Mouse (Mus musculus) embryonic stem cell, embryonic (primary cell): ENCODE results near the gene Acer1.

Source experiments
- CTCF ChIA-PET, 4 experiments: fragments of 300-600 bp in 2 of 4; fragments of 350-600 bp in 2 of 4; sonication (Branson Sonifier 250); formaldehyde crosslinking; loops; one replicate each; lab custom pipeline; 2022; ENCODE audit warnings: inconsistent platforms in 2 of 4; lab: Charles Lee
- POLR2A ChIA-PET, 4 experiments: fragments of 300-600 bp in 2 of 4; fragments of 350-600 bp in 2 of 4; sonication (Branson Sonifier 250); formaldehyde crosslinking; loops; one replicate each; lab custom pipeline; 2022; ENCODE audit warnings: antibody characterized with exemption in 4 of 4, inconsistent platforms in 1 of 4; lab: Charles Lee

Gene Acer1

GRCm38 (mm10) chr17:56999414-56999813, 17.5 kb upstream of the Acer1 start:
- POLR2A ChIA-PET = interaction anchor here (0.9 to 6.6 kb wide), 9 partner anchors 7 to 33 kb away, joined by 4 to 121 read pairs (median 20); partner anchors contain the start of genes Gm17949 (in 4 of the 4), Gtf2f1 (in 4 of the 4), Khsrp (in 2 of the 4) and Clpp (in 1 of the 4)
- CTCF ChIA-PET = interaction anchor here in 2 of 4 experiments (0.7 to 1.2 kb wide), 3 partner anchors 42 to 210 kb away, joined by 3 to 7 read pairs (median 5); partner anchors contain the start of gene Slc25a41 (in 1 of the 2)

- POLR2A ChIA-PET = interaction anchor here (0.5 to 6.6 kb wide), 90 partner anchors 8 to 742 kb away, joined by 3 to 121 read pairs (median 4); partner anchors contain the start of genes Gm17949 (in 3 of the 4), Gtf2f1 (in 3 of the 4), Khsrp (in 3 of the 4) and Gpr108 (in 2 of the 4)
- CTCF ChIA-PET = interaction anchor here (0.5 to 2.5 kb wide), 47 partner anchors 9 to 338 kb away, joined by 3 to 25 read pairs (median 4); partner anchors contain the start of genes Gm17949 (in 2 of the 4), Gtf2f1 (in 2 of the 4), Khsrp (in 2 of the 4) and Acer1 (in 1 of the 4)
Measured at GRCm38 (mm10) chr17:56997029-56997667, 15.2 kb upstream of the Acer1 start, which contains the start of gene Alkbh7. Gene Alkbh7, plus strand, starts transcription at chr17:56997339.

DNA sequence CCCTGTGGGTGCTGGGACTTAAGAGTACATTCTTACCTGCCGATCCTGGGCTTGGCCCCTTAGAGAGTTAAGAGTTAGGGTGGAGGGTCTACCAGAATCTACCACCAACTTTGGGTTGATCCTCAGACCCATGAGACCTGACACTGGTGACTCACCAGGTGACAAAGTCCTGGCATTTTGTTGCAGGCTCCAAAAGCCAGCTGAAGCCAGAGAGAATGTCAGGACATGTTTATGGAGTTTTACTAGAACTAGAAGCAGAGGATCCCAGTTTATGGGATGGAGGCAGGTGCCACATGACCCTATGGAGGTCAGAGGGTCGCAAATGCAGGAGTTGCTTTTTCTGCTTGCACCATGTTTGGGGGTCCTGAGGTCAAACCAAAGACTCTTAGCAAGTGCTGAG, 14.6 kb upstream of the Acer1 start:
- CTCF ChIA-PET = interaction anchor here (0.6 to 2.5 kb wide), 21 partner anchors 10 to 339 kb away, joined by 3 to 25 read pairs (median 4); partner anchors contain the start of genes Gm17949 (in 1 of the 4), Gtf2f1 (in 1 of the 4) and Khsrp (in 1 of the 4)
- POLR2A ChIA-PET = interaction anchor here in 3 of 4 experiments (0.5 to 6.6 kb wide), 51 partner anchors 7 to 741 kb away, joined by 3 to 121 read pairs (median 6); partner anchors contain the start of genes Gm17949 (in 3 of the 3), Gtf2f1 (in 3 of the 3), Khsrp (in 3 of the 3) and Gpr108 (in 2 of the 3)

- CTCF ChIA-PET = interaction anchor here in 3 of 4 experiments (0.6 to 0.7 kb wide), 4 partner anchors 10 to 256 kb away, joined by 3 to 5 read pairs (median 4); no protein-coding TSS in a partner anchor
- POLR2A ChIA-PET = interaction anchor here in 1 of 4 experiments (0.6 to 1.2 kb wide), 4 partner anchors 37 to 138 kb away, joined by 3 to 6 read pairs (median 4); no protein-coding TSS in a partner anchor
Measured at GRCm38 (mm10) chr17:56995046-56995445, 13.1 kb upstream of the Acer1 start.

DNA sequence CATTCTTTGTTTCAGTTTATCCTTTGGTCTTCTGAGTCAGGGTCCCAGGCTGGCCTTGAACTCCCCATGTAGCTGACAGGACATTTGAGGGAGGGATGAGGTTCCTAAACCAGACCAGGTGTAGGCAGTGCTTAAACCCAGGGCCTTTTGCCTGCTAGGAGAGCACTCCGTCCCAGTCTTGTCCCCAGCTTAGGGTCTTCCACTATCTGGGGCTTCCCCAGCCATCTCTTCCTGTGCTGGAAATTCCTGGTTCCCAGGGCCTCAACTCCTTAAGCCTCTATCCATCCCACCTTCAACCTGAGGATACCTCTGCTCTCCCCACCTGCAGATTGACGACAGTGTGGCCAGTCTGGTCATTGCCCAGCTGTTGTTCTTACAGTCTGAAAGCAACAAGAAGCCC, 9.0 kb upstream of the Acer1 start:
- CTCF ChIA-PET = interaction anchor here in 1 of 4 experiments (0.7 to 2.1 kb wide), 4 partner anchors 48 to 344 kb away, joined by 3 to 7 read pairs (median 5); partner anchors contain the start of gene Dus3l

GRCm38 (mm10) chr17:56990115-56990746, 8.3 kb upstream of the Acer1 start, which contains the start of gene Clpp:
Gene Clpp, plus strand, starts transcription at chr17:56990305.
- ChIA-PET CTCF (interaction anchor here in 2 of 4 experiments (0.9 to 2.1 kb wide), 9 partner anchors 27 to 345 kb away, joined by 3 to 8 read pairs (median 5); partner anchors contain the start of genes Dus3l (in 1 of the 2), Khsrp (in 1 of the 2) and Mllt1 (in 1 of the 2)), POLR2A (interaction anchor here (0.6 to 4.3 kb wide), 48 partner anchors 7 to 1861 kb away, joined by 3 to 40 read pairs (median 4); partner anchors contain the start of genes Gm17949 (in 4 of the 4), Gtf2f1 (in 4 of the 4), Khsrp (in 3 of the 4) and Acer1 (in 2 of the 4))

More for the DNA sequence above, 9.0 kb upstream of the Acer1 start:
- POLR2A ChIA-PET = interaction anchor here in 3 of 4 experiments (0.6 to 4.3 kb wide), 20 partner anchors 9 to 381 kb away, joined by 3 to 40 read pairs (median 8); partner anchors contain the start of genes Dus3l (in 2 of the 3), Gm17949 (in 2 of the 3), Gtf2f1 (in 2 of the 3) and Khsrp (in 2 of the 3)

DNA sequence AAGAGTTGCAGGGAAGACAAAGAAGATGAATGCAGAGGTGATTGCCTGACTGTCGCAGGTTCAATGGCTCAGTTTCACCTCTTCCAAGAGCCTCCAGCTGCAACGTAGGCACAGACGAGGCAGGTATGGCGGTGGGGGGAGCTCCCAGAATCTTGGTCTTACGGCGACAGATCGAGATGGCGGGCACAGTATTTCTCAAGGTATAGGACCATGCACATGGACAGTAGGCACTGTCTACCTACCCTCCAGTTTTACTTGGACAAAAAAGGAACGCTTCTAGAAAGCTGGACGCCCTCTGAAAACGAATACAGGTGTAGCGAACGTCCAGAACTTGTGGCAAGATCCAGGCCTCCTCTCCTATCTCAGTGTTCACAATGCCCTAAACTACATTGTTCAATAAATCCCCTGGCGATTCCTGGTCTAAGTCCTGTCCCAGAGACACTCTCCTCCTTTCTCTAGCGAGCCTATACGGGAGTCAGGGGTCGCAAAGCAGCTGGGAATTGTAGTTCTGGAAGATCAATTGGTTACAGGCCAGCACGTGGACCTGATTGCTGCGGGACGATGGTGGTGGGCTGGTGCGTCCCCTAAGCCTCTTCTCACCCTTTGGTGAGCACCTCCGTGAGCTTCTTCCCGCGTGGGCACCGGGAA, 7.7 kb upstream of the Acer1 start:
- POLR2A ChIA-PET = interaction anchor here (0.6 to 4.3 kb wide), 55 partner anchors 8 to 1861 kb away, joined by 3 to 40 read pairs (median 4); partner anchors contain the start of genes Gm17949 (in 4 of the 4), Gtf2f1 (in 4 of the 4), Khsrp (in 3 of the 4) and Acer1 (in 2 of the 4)

DNA sequence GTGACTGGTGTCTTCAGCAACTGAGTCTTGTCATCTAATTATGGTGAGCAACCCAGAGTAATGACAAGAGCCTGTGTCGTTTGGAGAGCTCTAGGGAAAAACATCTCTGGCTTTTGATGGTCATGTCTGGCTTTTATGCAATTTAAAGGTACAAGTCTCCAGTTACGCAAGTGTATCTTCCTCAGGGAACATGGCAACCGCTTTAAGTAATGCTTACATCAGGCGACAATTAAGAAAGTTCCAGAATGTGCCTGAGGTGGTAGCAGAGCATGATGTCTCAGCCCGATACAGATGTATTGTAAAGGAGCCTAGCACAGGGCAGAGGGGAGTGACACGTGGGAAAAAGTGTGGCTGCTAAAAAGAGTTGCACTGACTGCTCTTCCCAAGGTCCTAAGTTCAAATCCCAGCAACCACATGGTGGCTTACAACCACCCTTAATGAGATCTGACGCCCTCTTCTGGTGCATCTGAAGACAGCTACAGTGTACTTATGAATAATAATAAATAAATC, 7.0 kb upstream of the Acer1 start:
- POLR2A ChIA-PET = interaction anchor here (0.6 to 4.3 kb wide), 31 partner anchors 9 to 378 kb away, joined by 3 to 40 read pairs (median 4); partner anchors contain the start of genes Gm17949 (in 3 of the 4), Gtf2f1 (in 3 of the 4), Khsrp (in 3 of the 4) and Alkbh7 (in 2 of the 4)

More for the DNA sequence above, 7.7 kb upstream of the Acer1 start:
- CTCF ChIA-PET = interaction anchor here in 3 of 4 experiments (0.5 to 2.1 kb wide), 13 partner anchors 8 to 405 kb away, joined by 3 to 8 read pairs (median 5); partner anchors contain the start of genes Alkbh7 (in 1 of the 3), Dus3l (in 1 of the 3), Khsrp (in 1 of the 3) and Mllt1 (in 1 of the 3)

GRCm38 (mm10) chr17:56988441-56988840, 6.5 kb upstream of the Acer1 start:
- POLR2A ChIA-PET = interaction anchor here in 3 of 4 experiments (0.6 to 4.3 kb wide), 12 partner anchors 9 to 361 kb away, joined by 3 to 40 read pairs (median 11); partner anchors contain the start of genes Alkbh7 (in 2 of the 3), Khsrp (in 2 of the 3), Gm17949 (in 1 of the 3) and Gtf2f1 (in 1 of the 3)
- CTCF ChIA-PET = interaction anchor here in 1 of 4 experiments (0.6 to 1.7 kb wide), 3 partner anchors 9 to 242 kb away, joined by 3 to 7 read pairs (median 3); partner anchors contain the start of gene Alkbh7

More for the DNA sequence above, 7.0 kb upstream of the Acer1 start:
- CTCF ChIA-PET = interaction anchor here in 3 of 4 experiments (0.5 to 2.1 kb wide), 12 partner anchors 8 to 405 kb away, joined by 3 to 8 read pairs (median 5); partner anchors contain the start of genes Alkbh7 (in 1 of the 3), Dus3l (in 1 of the 3), Khsrp (in 1 of the 3) and Mllt1 (in 1 of the 3)

DNA sequence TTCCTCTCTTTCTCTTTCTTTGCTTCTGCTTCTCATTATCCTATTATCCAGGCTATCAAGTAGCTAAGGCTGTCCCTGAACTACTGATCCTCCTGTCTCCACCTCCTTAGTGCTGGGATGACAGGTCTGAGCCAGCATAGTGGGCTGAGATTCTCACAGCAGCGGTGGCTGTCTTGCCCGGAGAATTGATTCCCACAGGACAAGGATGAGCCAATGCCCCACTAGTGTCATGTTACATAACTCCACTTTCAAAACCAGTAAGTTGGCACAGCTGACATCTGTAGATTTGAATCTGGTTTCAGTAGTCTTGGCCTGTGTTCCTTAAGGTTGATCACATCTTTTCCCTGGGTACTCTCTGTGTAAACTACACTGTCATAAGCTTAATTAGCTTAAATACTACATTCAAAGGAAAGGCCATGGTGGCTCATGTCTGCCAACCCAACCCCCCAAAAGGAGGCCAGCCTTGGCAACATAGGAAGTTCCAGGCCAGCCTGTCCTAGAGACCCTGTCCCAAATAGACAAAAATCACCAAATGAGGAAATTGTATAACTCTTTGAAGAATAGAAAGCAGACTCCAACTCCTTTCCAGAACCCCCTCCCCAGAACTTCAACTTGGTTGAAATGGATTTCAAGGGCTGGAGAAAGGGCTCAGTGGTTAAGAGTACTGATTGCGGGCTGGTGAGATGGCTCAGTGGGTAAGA, 4.3 kb upstream of the Acer1 start:
- ChIA-PET CTCF (no interaction called here), POLR2A (no interaction called here)

- ChIA-PET POLR2A (interaction anchor here in 1 of 4 experiments (1.7 kb wide), 1 partner anchor 11 kb away, joined by 6 read pairs; no protein-coding TSS in a partner anchor), CTCF (no interaction called here)
Measured at GRCm38 (mm10) chr17:56985656-56986055, 3.7 kb upstream of the Acer1 start.

- POLR2A ChIA-PET = interaction anchor here in 1 of 4 experiments (1.1 to 1.7 kb wide), 3 partner anchors 10 to 220 kb away, joined by 3 to 6 read pairs (median 4); partner anchors contain the start of genes Alkbh7 and Dus3l
Measured at GRCm38 (mm10) chr17:56984886-56985285, 3.0 kb upstream of the Acer1 start.

DNA sequence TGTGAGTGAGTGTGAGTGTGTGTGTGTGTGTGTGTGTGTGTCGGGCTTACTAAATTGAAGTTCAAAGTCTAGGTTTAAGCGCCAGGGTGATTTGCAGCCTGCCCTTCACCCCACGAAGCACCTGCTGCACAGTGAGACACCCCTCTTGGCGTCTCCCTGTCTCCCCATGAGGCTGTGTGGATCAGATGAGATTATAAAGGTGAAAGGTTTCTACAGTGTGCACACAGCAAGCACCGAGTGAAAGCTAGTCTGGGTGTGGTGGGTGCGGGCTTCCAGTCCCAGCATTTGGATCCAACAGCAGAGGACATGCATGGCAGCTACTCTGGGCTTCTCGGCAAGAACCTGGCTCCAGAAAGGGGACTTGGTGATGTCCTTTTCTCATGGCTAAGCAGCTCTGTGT, 877 bp downstream of the Acer1 start:
- CTCF ChIA-PET = interaction anchor here in 2 of 4 experiments (0.6 to 0.9 kb wide), 2 partner anchors 30 to 59 kb away, joined by 3 read pairs; no protein-coding TSS in a partner anchor

More at GRCm38 (mm10) chr17:56984886-56985285, 3.0 kb upstream of the Acer1 start:
- CTCF ChIA-PET = interaction anchor here in 1 of 4 experiments (1.1 kb wide), 1 partner anchor 349 kb away, joined by 3 read pairs; no protein-coding TSS in a partner anchor

DNA sequence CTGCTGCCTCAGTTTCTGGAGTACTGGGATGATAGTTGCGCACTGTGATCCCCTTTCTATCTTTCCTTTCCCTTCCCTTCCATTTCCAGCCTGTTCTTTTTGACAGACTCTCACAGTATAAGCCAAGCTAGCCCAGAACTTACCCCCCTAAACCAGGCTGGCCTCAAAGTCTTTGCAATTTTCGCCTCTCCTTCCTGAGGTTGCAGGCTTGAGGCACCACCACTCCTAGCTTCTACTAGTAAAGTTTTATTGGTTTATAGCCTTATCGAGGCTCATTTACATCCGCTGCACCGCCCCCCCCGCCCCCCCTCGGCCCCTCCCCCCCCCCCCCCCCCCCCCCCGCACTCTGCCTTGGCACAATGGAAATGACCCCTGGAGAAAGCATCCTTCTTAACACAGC, 2.4 kb downstream of the Acer1 start:
- POLR2A ChIA-PET = interaction anchor here in 2 of 4 experiments (1.1 to 5.5 kb wide), 4 partner anchors 10 to 52 kb away, joined by 3 to 20 read pairs (median 4); partner anchors contain the start of genes Clpp (in 1 of the 2), Gm17949 (in 1 of the 2), Gtf2f1 (in 1 of the 2) and Khsrp (in 1 of the 2)
- CTCF ChIA-PET = no interaction called here

More for the DNA sequence above, 877 bp downstream of the Acer1 start:
- POLR2A ChIA-PET = interaction anchor here in 3 of 4 experiments (0.6 to 5.5 kb wide), 3 partner anchors 9 to 17 kb away, joined by 3 to 20 read pairs (median 5); partner anchors contain the start of gene Clpp (in 1 of the 3)
